8 mouse cellular contexts compared by ENCODE assay signal in genomic region chrX:95445141-95445540, GRCm38 (mm10). TPM values are rescaled to one million over a fixed set of nuclear protein-coding genes. Genes with fewer than 3 reads are reported as not detected.
A peak's percentile ranks its signal among the peaks of the same experiment; 100 is the strongest.
DNase-seq lines count a peak whose midpoint lies in the region; ATAC-seq and TF ChIP-seq lines count a peak whose summit lies in the region.

No protein-coding gene starts in this region.

- H3K4me1 ChIP-seq in kidney, embryonic 15.5 days, result 0 out of 2 replicates have a peak, but pooled peaks cover 6% of the 10 kb centered on the region
- H3K4me1 ChIP-seq in cerebellum, adult 2 months (ENCODE audit: control insufficient read depth, insufficient read depth, low read length), result no peaks in the 10 kb centered on the region
- peaks cover 19% of the 10 kb centered on the region; the same call in 1 of the 2 replicates for H3K4me1 ChIP-seq in hindbrain, embryonic 15.5 days (replicated peaks)
- peaks cover 24% of the 10 kb centered on the region for H3K4me1 ChIP-seq in midbrain, embryonic 13.5 days (replicated peaks)

- H3K4me3 ChIP-seq in kidney, embryonic 15.5 days (replicated peaks), result peak overlapping the region; percentile 61
- peak overlapping the region; percentile 88 for H3K4me3 ChIP-seq in cerebellum, adult 2 months (replicated peaks; ENCODE audit: insufficient read depth, low read depth, low read length)
- peak overlapping the region; percentile 64 for H3K4me3 ChIP-seq in hindbrain, embryonic 15.5 days
- peak overlapping the region; percentile 59 for H3K4me3 ChIP-seq in midbrain, embryonic 13.5 days (replicated peaks)

- DNase-seq in kidney, adult 18-20 months, result no peak
- DNase-seq in cerebellum, adult 2 months, result peak in 1 of 2 experiments; percentile 68
- no peak for DNase-seq in layer of hippocampus, adult 9-10 months (ENCODE audit: low spot score)
- no peak for DNase-seq in urinary bladder, postnatal 10 days (ENCODE audit: low spot score)
- DNase-seq in adipocyte (ENCODE audit: low spot score), result no peak

- H3K4me2 ChIP-seq in kidney, embryonic 15.5 days, result peak overlapping the region; percentile 61
- H3K4me2 ChIP-seq in hindbrain, embryonic 15.5 days, result peak overlapping the region; percentile 66
- H3K4me2 ChIP-seq in midbrain, embryonic 13.5 days (replicated peaks), result peak overlapping the region; percentile 61

- H3K9ac ChIP-seq in kidney, embryonic 15.5 days, result no peak overlapping the region
- peak overlapping the region; percentile 29; the same call in 1 of the 2 replicates for H3K9ac ChIP-seq in hindbrain, embryonic 15.5 days
- H3K9ac ChIP-seq in midbrain, embryonic 13.5 days (replicated peaks), result peak overlapping the region; percentile 67; the same call in 1 of the 2 replicates

- H3K9me3 ChIP-seq in kidney, embryonic 15.5 days (replicated peaks), result no peaks in the 10 kb centered on the region
- H3K9me3 ChIP-seq in hindbrain, embryonic 15.5 days, result no peaks in the 10 kb centered on the region
- H3K9me3 ChIP-seq in midbrain, embryonic 13.5 days, result no peaks in the 10 kb centered on the region

- H3K27me3 ChIP-seq in kidney, embryonic 15.5 days, result peaks cover 7% of the 10 kb centered on the region; the same call in 1 of the 2 replicates
- H3K27me3 ChIP-seq in cerebellum, adult 2 months (ENCODE audit: control insufficient read depth, insufficient read depth, low read length), result no peaks in the 10 kb centered on the region
- no peaks in the 10 kb centered on the region for H3K27me3 ChIP-seq in hindbrain, embryonic 15.5 days
- no peaks in the 10 kb centered on the region for H3K27me3 ChIP-seq in midbrain, embryonic 13.5 days

- WGBS in kidney, embryonic 15.5 days, result 33% methylated on average over 3 of the region's 3 CpGs
- WGBS in cerebellum, adult 2 months, result 10% methylated on average over 3 of the region's 3 CpGs
- WGBS in hindbrain, embryonic 15.5 days, result 36% methylated on average over 3 of the region's 3 CpGs
- 48% methylated on average over 3 of the region's 3 CpGs for WGBS in midbrain, embryonic 13.5 days

- TF ChIP-seq CTCF in cerebellum, adult 2 months (IDR thresholded peaks at IDR 0.05; ENCODE audit: borderline replicate concordance, insufficient read depth, low read depth, low read length), result no peak

- H3K36me3 ChIP-seq in kidney, embryonic 15.5 days, result no peaks in the 10 kb centered on the region
- H3K36me3 ChIP-seq in hindbrain, embryonic 15.5 days, result no peaks in the 10 kb centered on the region
- no peaks in the 10 kb centered on the region for H3K36me3 ChIP-seq in midbrain, embryonic 13.5 days

- peak; percentile 41 for ATAC-seq in kidney, embryonic 15.5 days (replicated peaks; ENCODE audit: low FRiP score)
- ATAC-seq in hindbrain, embryonic 15.5 days (ENCODE audit: low FRiP score, low read depth), result no peak
- no peak for ATAC-seq in midbrain, embryonic 13.5 days

- no peak for TF ChIP-seq POLR2A in cerebellum, adult 2 months (IDR thresholded peaks at IDR 0.05; ENCODE audit: borderline replicate concordance, insufficient read depth, low read length)

- H3K27ac ChIP-seq in kidney, embryonic 15.5 days, result peak overlapping the region; percentile 90
- peak overlapping the region; percentile 68; the same call in 1 of the 2 replicates for H3K27ac ChIP-seq in cerebellum, adult 2 months (ENCODE audit: insufficient read depth, low read length)
- H3K27ac ChIP-seq in hindbrain, embryonic 15.5 days (replicated peaks), result peak overlapping the region; percentile 84; the same call in 1 of the 2 replicates
- H3K27ac ChIP-seq in midbrain, embryonic 13.5 days, result no peak overlapping the region

RNA-seq across cellular contexts. Expression of gene Amer1, which starts 0.5 kb away (rescaled TPM):
- 10.0 and 11.1 TPM in 2 replicates for polyA plus RNA-seq in kidney, embryonic 15.5 days (2015; fragmentation: Nextera tagmentation; extraction: Ambion mirVana)
- 6.2 and 6.6 TPM in 2 replicates for polyA plus RNA-seq in cerebellum, adult 2 months (2012; rRNA removed)
- 12.3 and 12.9 TPM in 2 replicates for polyA plus RNA-seq in hindbrain, embryonic 15.5 days (2015; fragmentation: Nextera tagmentation; extraction: Ambion mirVana)
- polyA plus RNA-seq in midbrain, embryonic 13.5 days (2015; fragmentation: Nextera tagmentation; extraction: Ambion mirVana), result 12.0 and 12.5 TPM in 2 replicates
